Mouse (Mus musculus): Measurements from ENCODE around the gene Resf1.
"Not testable (repeated sequence)": the region's sequence is repeated elsewhere in the genome, so short reads cannot be mapped to it uniquely, and the experiment has no call there.

The Resf1 gene

GRCm38 (mm10) chr6:149308956-149309932 lies at the start of gene Resf1:
Gene Resf1 (plus strand): TSS chr6:149309414.
- DNase-seq (ENCODE audit: low spot score in 2 of 2) = peak; percentile 74 to 83

GRCm38 (mm10) chr6:149260801-149261239 lies 48.4 kb upstream of the Resf1 start:
- DNase-seq (ENCODE audit: low spot score in 2 of 2) = no peak

- DNase-seq (ENCODE audit: low spot score in 2 of 2) = no peak
These were observed 41.3 kb upstream of the Resf1 start for GRCm38 (mm10) chr6:149267951-149268350.

- no peak for DNase-seq (ENCODE audit: low spot score in 2 of 2)
These were observed 30.9 kb upstream of the Resf1 start for GRCm38 (mm10) chr6:149278248-149278731.

GRCm38 (mm10) chr6:149278866-149279265 lies 30.3 kb upstream of the Resf1 start:
- no peak for DNase-seq (ENCODE audit: low spot score in 2 of 2)

- DNase-seq (ENCODE audit: low spot score in 2 of 2) = no peak
These were observed 28.7 kb upstream of the Resf1 start for GRCm38 (mm10) chr6:149280511-149280910.

- DNase-seq (ENCODE audit: low spot score in 2 of 2) = not testable (repeated sequence)
These were observed 21.0 kb upstream of the Resf1 start for GRCm38 (mm10) chr6:149288190-149288589.

GRCm38 (mm10) chr6:149303231-149303630 lies 6.0 kb upstream of the Resf1 start:
- DNase-seq (ENCODE audit: low spot score in 2 of 2) = not testable (repeated sequence)

GRCm38 (mm10) chr6:149307092-149307491 lies 2.1 kb upstream of the Resf1 start:
- no peak for DNase-seq (ENCODE audit: low spot score in 2 of 2)

GRCm38 (mm10) chr6:149307801-149308200 lies 1.4 kb upstream of the Resf1 start:
- DNase-seq (ENCODE audit: low spot score in 2 of 2) = no peak

GRCm38 (mm10) chr6:149310226-149310625 lies 1.0 kb downstream of the Resf1 start:
- DNase-seq (ENCODE audit: low spot score in 2 of 2) = no peak

- no peak for DNase-seq (ENCODE audit: low spot score in 2 of 2)
These were observed 1.8 kb downstream of the Resf1 start for GRCm38 (mm10) chr6:149311044-149311443.

GRCm38 (mm10) chr6:149311778-149312177 lies 2.6 kb downstream of the Resf1 start:
- DNase-seq (ENCODE audit: low spot score in 2 of 2) = no peak

- DNase-seq (ENCODE audit: low spot score in 2 of 2) = no peak
These were observed 3.0 kb downstream of the Resf1 start for GRCm38 (mm10) chr6:149312221-149312620.

- DNase-seq (ENCODE audit: low spot score in 2 of 2) = no peak
These were observed 5.7 kb downstream of the Resf1 start for GRCm38 (mm10) chr6:149314918-149315317.

GRCm38 (mm10) chr6:149323523-149324241 lies 14.5 kb downstream of the Resf1 start:
- no peak for DNase-seq (ENCODE audit: low spot score in 2 of 2)

GRCm38 (mm10) chr6:149324242-149324633 lies 15.0 kb downstream of the Resf1 start:
- DNase-seq (ENCODE audit: low spot score in 2 of 2) = no peak

- DNase-seq (ENCODE audit: low spot score in 2 of 2) = no peak
These were observed 19.9 kb downstream of the Resf1 start for GRCm38 (mm10) chr6:149329071-149329470.

GRCm38 (mm10) chr6:149330332-149330731 lies 21.1 kb downstream of the Resf1 start:
- DNase-seq (ENCODE audit: low spot score in 2 of 2) = no peak

GRCm38 (mm10) chr6:149333036-149333435 lies 23.8 kb downstream of the Resf1 start:
- DNase-seq (ENCODE audit: low spot score in 2 of 2) = no peak

GRCm38 (mm10) chr6:149337990-149338389 lies 28.8 kb downstream of the Resf1 start:
- no peak for DNase-seq (ENCODE audit: low spot score in 2 of 2)

- no peak for DNase-seq (ENCODE audit: low spot score in 2 of 2)
These were observed 29.4 kb downstream of the Resf1 start for GRCm38 (mm10) chr6:149338622-149339021.

Measured in frontal cortex, postnatal 14 days (tissue).